Mouse (Mus musculus): ENCODE measurements around the gene Agrp. TPM values are rescaled to one million over a fixed set of nuclear protein-coding genes. Genes with fewer than 3 reads are reported as not detected.

Agrp gene
- polyA plus RNA-seq, 1 experiment from 2014 or later = 0.54 TPM

GRCm38 (mm10) chr8:105596362-105597034 lies 40.7 kb downstream of the Agrp start:
- H3K9me3 ChIP-seq (ENCODE audit: control insufficient read depth, low read length) = no peaks in the 10 kb centered on the region
- H3K4me3 ChIP-seq (ENCODE audit: control insufficient read depth in 1 of 2, insufficient read depth in 1 of 2, low read depth in 1 of 2, low read length in 2 of 2) = peak overlapping the region; percentile 25 to 29
- ATAC-seq (ENCODE audit: insufficient number of reproducible peaks, insufficient read depth, low FRiP score, low read depth) = peak; percentile 57
- H3K4me2 ChIP-seq (ENCODE audit: low read length) = peak overlapping the region; percentile 64
- H3K4me1 ChIP-seq (ENCODE audit: control insufficient read depth in 2 of 2, insufficient read depth in 2 of 2, low read length in 2 of 2) = peaks cover 8 to 18% of the 10 kb centered on the region in 2 experiments
- H3K27me3 ChIP-seq (ENCODE audit: control insufficient read depth, insufficient read depth, low read length) = no peaks in the 10 kb centered on the region
- WGBS = 6% methylated on average over 14 of the region's 14 CpGs
- H3K27ac ChIP-seq (replicated peaks in 1 of 2; ENCODE audit: control insufficient read depth in 1 of 2, insufficient read depth in 1 of 2, low read depth in 2 of 2, low read length in 2 of 2) = no peak overlapping the region
- no peaks in the 10 kb centered on the region for H3K36me3 ChIP-seq (ENCODE audit: control insufficient read depth, insufficient read depth, low read length)
- H3K9ac ChIP-seq (ENCODE audit: low read length) = peak overlapping the region; percentile 47; the same call in 1 of the 2 replicates

- ATAC-seq (ENCODE audit: insufficient number of reproducible peaks, insufficient read depth, low FRiP score, low read depth) = no peak
- peak overlapping the region; percentile 46 to 82; a peak in 3 of 4 replicates for H3K27ac ChIP-seq (replicated peaks in 1 of 2; ENCODE audit: control insufficient read depth in 1 of 2, insufficient read depth in 1 of 2, low read depth in 2 of 2, low read length in 2 of 2)
Observed at GRCm38 (mm10) chr8:105594451-105595242, 42.5 kb downstream of the Agrp start.

GRCm38 (mm10) chr8:105593859-105594258 lies 43.3 kb downstream of the Agrp start:
- 3% methylated on average over 15 of the region's 15 CpGs for WGBS
- ATAC-seq (ENCODE audit: insufficient number of reproducible peaks, insufficient read depth, low FRiP score, low read depth) = peak; percentile 67; the same call in 1 of the 2 replicates
- H3K4me3 ChIP-seq (ENCODE audit: control insufficient read depth in 1 of 2, insufficient read depth in 1 of 2, low read depth in 1 of 2, low read length in 2 of 2) = peak overlapping the region; percentile 27 to 39

More at GRCm38 (mm10) chr8:105594451-105595242, 42.5 kb downstream of the Agrp start:
- H3K9ac ChIP-seq (ENCODE audit: low read length) = peak overlapping the region; percentile 63
- no peaks in the 10 kb centered on the region for H3K9me3 ChIP-seq (ENCODE audit: control insufficient read depth, low read length)
- peaks cover 8 to 18% of the 10 kb centered on the region in 2 experiments for H3K4me1 ChIP-seq (ENCODE audit: control insufficient read depth in 2 of 2, insufficient read depth in 2 of 2, low read length in 2 of 2)
- H3K4me3 ChIP-seq (ENCODE audit: control insufficient read depth in 1 of 2, insufficient read depth in 1 of 2, low read depth in 1 of 2, low read length in 2 of 2) = peak overlapping the region; percentile 16 to 27; a peak in 2 of 4 replicates
- peak overlapping the region; percentile 62 for H3K4me2 ChIP-seq (ENCODE audit: low read length)
- WGBS = 58% methylated on average over 18 of the region's 18 CpGs
- no peaks in the 10 kb centered on the region for H3K27me3 ChIP-seq (ENCODE audit: control insufficient read depth, insufficient read depth, low read length)
- no peaks in the 10 kb centered on the region for H3K36me3 ChIP-seq (ENCODE audit: control insufficient read depth, insufficient read depth, low read length)

GRCm38 (mm10) chr8:105592431-105592830 lies 44.8 kb downstream of the Agrp start:
- no peak for ATAC-seq (ENCODE audit: insufficient number of reproducible peaks, insufficient read depth, low FRiP score, low read depth)
- WGBS = 70% methylated on average over 2 of the region's 2 CpGs

More at GRCm38 (mm10) chr8:105593859-105594258, 43.3 kb downstream of the Agrp start:
- Histone ChIP-seq H3K27me3 (ENCODE audit: control insufficient read depth, insufficient read depth, low read length) (no peaks in the 10 kb centered on the region), H3K4me2 (ENCODE audit: low read length) (peak overlapping the region; percentile 62), H3K9me3 (ENCODE audit: control insufficient read depth, low read length) (no peaks in the 10 kb centered on the region), H3K4me1 (ENCODE audit: control insufficient read depth in 2 of 2, insufficient read depth in 2 of 2, low read length in 2 of 2) (peaks cover 8 to 18% of the 10 kb centered on the region in 2 experiments), H3K36me3 (ENCODE audit: control insufficient read depth, insufficient read depth, low read length) (no peaks in the 10 kb centered on the region), H3K9ac (ENCODE audit: low read length) (peak overlapping the region; percentile 63), H3K27ac (replicated peaks in 1 of 2; ENCODE audit: control insufficient read depth in 1 of 2, insufficient read depth in 1 of 2, low read depth in 2 of 2, low read length in 2 of 2) (peak overlapping the region; percentile 82 to 83)

GRCm38 (mm10) chr8:105579719-105580118 lies 57.5 kb downstream of the Agrp start:
- ATAC-seq (ENCODE audit: insufficient number of reproducible peaks, insufficient read depth, low FRiP score, low read depth) = no peak
- Histone ChIP-seq H3K4me2 (ENCODE audit: low read length) (no peak overlapping the region), H3K9me3 (ENCODE audit: control insufficient read depth, low read length) (no peaks in the 10 kb centered on the region), H3K27ac (replicated peaks in 1 of 2; ENCODE audit: control insufficient read depth in 1 of 2, insufficient read depth in 1 of 2, low read depth in 2 of 2, low read length in 2 of 2) (no peak overlapping the region), H3K9ac (ENCODE audit: low read length) (no peak overlapping the region), H3K27me3 (ENCODE audit: control insufficient read depth, insufficient read depth, low read length) (no peaks in the 10 kb centered on the region), H3K4me1 (ENCODE audit: control insufficient read depth in 2 of 2, insufficient read depth in 2 of 2, low read length in 2 of 2) (no peaks in the 10 kb centered on the region; a peak in 1 of 4 replicates), H3K36me3 (ENCODE audit: control insufficient read depth, insufficient read depth, low read length) (no peaks in the 10 kb centered on the region), H3K4me3 (ENCODE audit: control insufficient read depth in 1 of 2, insufficient read depth in 1 of 2, low read depth in 1 of 2, low read length in 2 of 2) (no peak overlapping the region)
- 37% methylated on average over 3 of the region's 3 CpGs for WGBS

More at GRCm38 (mm10) chr8:105592431-105592830, 44.8 kb downstream of the Agrp start:
- Histone ChIP-seq H3K4me2 (ENCODE audit: low read length) (no peak overlapping the region), H3K4me1 (ENCODE audit: control insufficient read depth in 2 of 2, insufficient read depth in 2 of 2, low read length in 2 of 2) (peaks cover 8 to 18% of the 10 kb centered on the region in 2 experiments), H3K36me3 (ENCODE audit: control insufficient read depth, insufficient read depth, low read length) (no peaks in the 10 kb centered on the region), H3K4me3 (ENCODE audit: control insufficient read depth in 1 of 2, insufficient read depth in 1 of 2, low read depth in 1 of 2, low read length in 2 of 2) (no peak overlapping the region), H3K27me3 (ENCODE audit: control insufficient read depth, insufficient read depth, low read length) (no peaks in the 10 kb centered on the region), H3K27ac (replicated peaks in 1 of 2; ENCODE audit: control insufficient read depth in 1 of 2, insufficient read depth in 1 of 2, low read depth in 2 of 2, low read length in 2 of 2) (no peak overlapping the region), H3K9me3 (ENCODE audit: control insufficient read depth, low read length) (no peaks in the 10 kb centered on the region), H3K9ac (ENCODE audit: low read length) (no peak overlapping the region)

GRCm38 (mm10) chr8:105575538-105575937 lies 61.7 kb downstream of the Agrp start:
- Histone ChIP-seq H3K27ac (replicated peaks in 1 of 2; ENCODE audit: control insufficient read depth in 1 of 2, insufficient read depth in 1 of 2, low read depth in 2 of 2, low read length in 2 of 2) (no peak overlapping the region), H3K27me3 (ENCODE audit: control insufficient read depth, insufficient read depth, low read length) (no peaks in the 10 kb centered on the region), H3K9me3 (ENCODE audit: control insufficient read depth, low read length) (no peaks in the 10 kb centered on the region), H3K36me3 (ENCODE audit: control insufficient read depth, insufficient read depth, low read length) (no peaks in the 10 kb centered on the region), H3K4me1 (ENCODE audit: control insufficient read depth in 2 of 2, insufficient read depth in 2 of 2, low read length in 2 of 2) (no peaks in the 10 kb centered on the region; a peak in 1 of 4 replicates), H3K4me2 (ENCODE audit: low read length) (no peak overlapping the region), H3K4me3 (ENCODE audit: control insufficient read depth in 1 of 2, insufficient read depth in 1 of 2, low read depth in 1 of 2, low read length in 2 of 2) (no peak overlapping the region), H3K9ac (ENCODE audit: low read length) (no peak overlapping the region)
- ATAC-seq (ENCODE audit: insufficient number of reproducible peaks, insufficient read depth, low FRiP score, low read depth) = no peak
- 33% methylated on average over 3 of the region's 3 CpGs for WGBS

- ATAC-seq (ENCODE audit: insufficient number of reproducible peaks, insufficient read depth, low FRiP score, low read depth) = no peak
Observed at GRCm38 (mm10) chr8:105574741-105575140, 62.5 kb downstream of the Agrp start.

More at GRCm38 (mm10) chr8:105574741-105575140, 62.5 kb downstream of the Agrp start:
- no peak overlapping the region for H3K4me2 ChIP-seq (ENCODE audit: low read length)
- H3K4me3 ChIP-seq (ENCODE audit: control insufficient read depth in 1 of 2, insufficient read depth in 1 of 2, low read depth in 1 of 2, low read length in 2 of 2) = no peak overlapping the region
- no peaks in the 10 kb centered on the region for H3K27me3 ChIP-seq (ENCODE audit: control insufficient read depth, insufficient read depth, low read length)
- no peaks in the 10 kb centered on the region for H3K36me3 ChIP-seq (ENCODE audit: control insufficient read depth, insufficient read depth, low read length)
- H3K27ac ChIP-seq (replicated peaks in 1 of 2; ENCODE audit: control insufficient read depth in 1 of 2, insufficient read depth in 1 of 2, low read depth in 2 of 2, low read length in 2 of 2) = no peak overlapping the region
- H3K9me3 ChIP-seq (ENCODE audit: control insufficient read depth, low read length) = no peaks in the 10 kb centered on the region
- no peaks in the 10 kb centered on the region; a peak in 1 of 4 replicates for H3K4me1 ChIP-seq (ENCODE audit: control insufficient read depth in 2 of 2, insufficient read depth in 2 of 2, low read length in 2 of 2)
- no peak overlapping the region for H3K9ac ChIP-seq (ENCODE audit: low read length)
- WGBS = 51% methylated on average over 6 of the region's 6 CpGs

Data from heart, embryonic 14.5 days (tissue).